Mouse (Mus musculus) hindbrain, embryonic 11.5 days (tissue): ENCODE measurements at regions not wholly inside any gene's neighbourhood (a gene's known extent, or its start where the extent isn't known, plus 50 kb on each side); places are given as distances from the start of the nearest gene placed in this dataset.

Experiments
- ATAC-seq: fragments of 200-750 bp; cut with Nextera tagmentation; 2 replicates; pipeline ENCODE4 v1.8.0; 2017; ENCODE audit warnings: mild to moderate bottlenecking, moderate TSS enrichment, moderate library complexity; ENCODE audit not compliant: low FRiP score
- DNase-seq: peaks from one replicate; pipeline ENCODE4 v3.0.0-alpha.2; 2015; ENCODE audit warnings: low spot score
- H3K27ac ChIP-seq: fragments of 300-500 bp; sonication (generic); 2 replicates; pipeline ENCODE4 v1.5.1; 2014; ENCODE audit warnings: mild to moderate bottlenecking, low read depth, low read length
- H3K27me3 ChIP-seq: fragments of 300-500 bp; sonication (generic); 2 replicates; pipeline ENCODE4 v1.6.1; 2014; ENCODE audit warnings: mild to moderate bottlenecking, low read length, moderate library complexity, mixed read lengths; ENCODE audit not compliant: control insufficient read depth, insufficient read depth
- H3K36me3 ChIP-seq: fragments of 300-500 bp; sonication (generic); 2 replicates; pipeline ENCODE4 v1.6.1; 2014; ENCODE audit warnings: mild to moderate bottlenecking, low read length, moderate library complexity, mixed read lengths; ENCODE audit not compliant: control insufficient read depth, insufficient read depth
- H3K4me1 ChIP-seq: fragments of 300-500 bp; sonication (generic); replicated peaks from 2 replicates; pipeline ENCODE4 v1.6.1; 2014; ENCODE audit warnings: low read length, mixed read lengths; ENCODE audit not compliant: control insufficient read depth, insufficient read depth
- H3K4me2 ChIP-seq: fragments of 300-500 bp; sonication (generic); replicated peaks from 2 replicates; pipeline ENCODE4 v1.6.1; 2014; ENCODE audit warnings: mild to moderate bottlenecking, low read depth, low read length
- H3K4me3 ChIP-seq: fragments of 300-500 bp; sonication (generic); 2 replicates; pipeline ENCODE4 v1.5.1; 2014; ENCODE audit warnings: low read depth, low read length
- H3K9ac ChIP-seq: fragments of 300-500 bp; sonication (generic); 2 replicates; pipeline ENCODE4 v1.6.1; 2014; ENCODE audit warnings: low read depth, low read length
- H3K9me3 ChIP-seq: fragments of 300-500 bp; sonication (generic); 2 replicates; pipeline ENCODE4 v1.6.1; 2016; ENCODE audit warnings: low read length; ENCODE audit not compliant: control insufficient read depth
- WGBS: fragments of 180-500 bp; shearing (Covaris S2); extraction: QIAGEN DNeasy Blood & Tissue Kit; methylation state at CpG from one replicate; pipeline ENCODE4 v1.1.7; 2014; 5-methylcytosine and 5-hydroxymethylcytosine counted together

DNA sequence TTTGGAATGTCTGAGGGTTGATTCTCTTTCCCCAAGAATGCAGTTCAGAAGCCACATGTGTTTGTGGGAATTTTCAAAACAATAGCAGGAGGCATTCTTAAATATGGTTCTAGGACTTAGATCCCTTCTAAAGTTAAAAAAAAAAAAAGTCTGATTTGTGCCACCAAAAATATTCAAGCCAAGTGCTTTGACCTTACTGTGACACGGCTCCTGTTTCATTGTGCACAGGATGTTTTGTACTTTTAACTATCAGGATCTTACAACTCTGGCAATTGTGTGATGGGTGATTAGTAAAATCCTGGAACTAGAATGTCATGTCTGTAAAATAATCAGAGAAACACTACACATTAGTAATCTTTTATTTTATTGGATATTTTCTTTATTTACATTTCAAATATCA lies 359.5 kb downstream of the 1700129C05Rik start:
- Histone ChIP-seq H3K9me3 (no peaks in the 10 kb centered on the region), H3K27me3 (no peaks in the 10 kb centered on the region), H3K9ac (no peak overlapping the region), H3K36me3 (no peaks in the 10 kb centered on the region), H3K4me3 (no peak overlapping the region), H3K4me1 (no peaks in the 10 kb centered on the region), H3K27ac (no peak overlapping the region), H3K4me2 (no peak overlapping the region)
- 40% methylated on average over 1 of the region's 1 CpGs for WGBS
- ATAC-seq, result no peak
- no peak for DNase-seq

DNA sequence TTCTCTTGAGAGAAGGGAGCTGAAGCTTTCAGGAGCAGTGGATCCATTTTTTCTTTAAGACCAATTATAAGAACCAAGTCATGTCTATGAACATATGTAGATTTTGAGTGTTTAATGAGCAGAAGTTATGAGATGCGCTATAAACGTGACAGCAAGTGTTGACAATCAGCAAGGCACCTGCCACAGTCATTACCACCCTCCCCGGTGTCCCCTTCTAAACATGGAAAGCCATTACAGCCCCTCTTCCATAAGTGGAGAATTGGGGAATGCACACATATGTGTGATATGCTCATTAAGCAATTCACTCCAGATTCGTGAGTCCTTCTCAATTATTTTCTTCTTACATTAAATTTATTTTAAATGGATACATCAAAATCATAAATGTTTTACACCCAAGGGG lies 362.4 kb downstream of the 1700129C05Rik start:
- WGBS, result 82% methylated on average over 4 of the region's 4 CpGs

DNA sequence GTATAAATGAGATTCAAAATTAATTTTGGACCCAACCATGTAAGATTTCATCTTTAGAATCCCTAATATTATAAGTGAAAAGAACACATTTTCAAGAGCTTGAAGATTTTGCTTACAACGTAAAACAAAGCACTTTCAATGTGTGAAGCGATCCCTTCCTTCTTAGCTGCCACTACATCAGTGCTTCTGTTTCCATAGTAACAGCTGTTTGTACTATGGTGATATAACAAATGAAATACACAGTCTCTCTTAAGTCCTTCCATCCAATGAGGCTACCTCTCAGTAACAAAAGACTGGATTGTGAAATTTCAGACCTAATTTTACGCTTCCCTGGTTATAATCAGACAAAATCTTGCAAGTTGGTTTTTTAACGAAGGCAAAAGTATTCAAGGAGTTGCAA lies 364.0 kb downstream of the 1700129C05Rik start:
- ATAC-seq (no peak), DNase-seq (no peak)
- Histone ChIP-seq H3K9me3 (no peaks in the 10 kb centered on the region), H3K4me1 (no peaks in the 10 kb centered on the region), H3K4me3 (no peak overlapping the region), H3K36me3 (no peaks in the 10 kb centered on the region), H3K27ac (no peak overlapping the region), H3K4me2 (no peak overlapping the region), H3K27me3 (no peaks in the 10 kb centered on the region), H3K9ac (no peak overlapping the region)
- WGBS, result 68% methylated on average over 4 of the region's 4 CpGs

More for the DNA sequence above, 362.4 kb downstream of the 1700129C05Rik start:
- no peak overlapping the region for H3K4me2 ChIP-seq
- ATAC-seq, result no peak
- H3K9me3 ChIP-seq, result no peaks in the 10 kb centered on the region
- no peaks in the 10 kb centered on the region for H3K36me3 ChIP-seq
- no peaks in the 10 kb centered on the region for H3K27me3 ChIP-seq
- H3K4me1 ChIP-seq, result no peaks in the 10 kb centered on the region
- no peak overlapping the region for H3K4me3 ChIP-seq
- H3K27ac ChIP-seq, result no peak overlapping the region
- H3K9ac ChIP-seq, result no peak overlapping the region
- DNase-seq, result no peak

DNA sequence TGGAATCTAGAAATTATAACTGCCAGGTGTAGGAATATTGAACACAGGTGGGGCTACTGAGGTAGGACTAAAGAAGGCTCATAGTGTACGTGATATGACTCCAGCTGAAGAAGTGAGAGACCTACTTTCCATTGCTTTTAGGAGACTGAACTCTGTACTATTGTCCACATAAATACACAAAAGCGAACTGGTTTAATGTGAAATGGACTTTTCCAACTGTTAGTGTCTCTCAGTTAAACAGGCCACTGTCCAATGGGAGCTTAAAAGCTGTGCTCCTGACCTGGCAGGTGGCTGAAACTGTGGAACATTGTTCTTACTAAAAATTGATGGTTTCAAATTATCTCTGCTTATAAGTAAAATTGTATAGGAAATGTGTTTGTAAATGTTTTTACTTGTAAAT lies 381.4 kb downstream of the 1700129C05Rik start:
- H3K9me3 ChIP-seq, result no peaks in the 10 kb centered on the region
- WGBS, result 93% methylated on average over 2 of the region's 2 CpGs
- no peak for ATAC-seq

DNA sequence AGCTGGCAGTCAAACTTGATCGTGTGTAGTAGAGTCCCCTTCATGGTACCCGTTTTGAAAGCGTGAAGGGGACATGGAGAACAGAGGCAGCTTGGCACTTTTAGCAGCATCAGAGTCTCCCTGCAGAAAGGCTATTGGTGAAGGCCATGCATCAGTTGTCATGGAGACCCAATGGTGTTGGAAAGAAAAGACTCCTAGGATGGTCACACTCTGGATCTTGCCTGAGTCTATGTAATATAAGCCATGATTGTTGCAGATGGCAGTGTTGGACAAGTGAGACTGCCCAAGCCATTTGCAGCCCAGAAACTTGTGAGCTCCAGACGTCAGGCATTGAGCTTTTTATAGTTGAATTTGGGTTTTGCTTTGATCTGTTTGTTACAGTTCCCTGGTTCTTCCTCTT lies 382.9 kb downstream of the 1700129C05Rik start:
- H3K4me2 ChIP-seq, result no peak overlapping the region
- no peak overlapping the region for H3K9ac ChIP-seq
- H3K27me3 ChIP-seq, result no peaks in the 10 kb centered on the region
- H3K36me3 ChIP-seq, result no peaks in the 10 kb centered on the region
- no peak overlapping the region for H3K4me3 ChIP-seq
- DNase-seq (no peak), ATAC-seq (no peak)
- WGBS, result 85% methylated on average over 4 of the region's 4 CpGs
- H3K9me3 ChIP-seq, result no peaks in the 10 kb centered on the region
- no peak overlapping the region for H3K27ac ChIP-seq
- no peaks in the 10 kb centered on the region for H3K4me1 ChIP-seq

More for the DNA sequence above, 381.4 kb downstream of the 1700129C05Rik start:
- DNase-seq, result no peak
- H3K4me3 ChIP-seq, result no peak overlapping the region
- no peak overlapping the region for H3K4me2 ChIP-seq
- no peaks in the 10 kb centered on the region for H3K4me1 ChIP-seq
- H3K9ac ChIP-seq, result no peak overlapping the region
- no peaks in the 10 kb centered on the region for H3K27me3 ChIP-seq
- H3K36me3 ChIP-seq, result no peaks in the 10 kb centered on the region
- no peak overlapping the region for H3K27ac ChIP-seq

DNA sequence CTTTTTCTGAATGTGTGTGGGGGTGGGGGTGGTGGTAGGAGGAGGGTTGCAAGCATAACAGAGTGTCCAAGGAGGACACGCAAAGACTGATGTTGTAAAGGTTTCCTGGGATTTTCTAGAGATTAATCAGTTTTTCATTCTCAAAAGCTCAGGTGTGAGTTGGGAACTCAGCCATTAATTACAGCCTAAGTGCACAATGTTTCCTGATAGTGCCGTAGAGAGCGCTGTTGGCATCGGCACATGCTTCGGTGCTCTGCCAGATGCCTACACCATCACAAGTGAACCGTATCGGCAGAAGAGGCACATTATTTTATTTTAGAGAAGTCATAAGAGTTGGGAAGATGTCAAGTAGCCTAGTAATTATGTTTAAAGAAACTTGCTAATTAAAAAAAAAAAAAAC lies 388.9 kb downstream of the 1700129C05Rik start:
- no peak overlapping the region for H3K4me2 ChIP-seq
- H3K4me1 ChIP-seq, result no peaks in the 10 kb centered on the region
- no peak for DNase-seq
- H3K36me3 ChIP-seq, result no peaks in the 10 kb centered on the region
- 92% methylated on average over 7 of the region's 7 CpGs for WGBS
- no peak for ATAC-seq
- no peak overlapping the region for H3K27ac ChIP-seq
- H3K9ac ChIP-seq, result no peak overlapping the region
- no peak overlapping the region for H3K4me3 ChIP-seq
- no peaks in the 10 kb centered on the region for H3K9me3 ChIP-seq
- no peaks in the 10 kb centered on the region for H3K27me3 ChIP-seq

DNA sequence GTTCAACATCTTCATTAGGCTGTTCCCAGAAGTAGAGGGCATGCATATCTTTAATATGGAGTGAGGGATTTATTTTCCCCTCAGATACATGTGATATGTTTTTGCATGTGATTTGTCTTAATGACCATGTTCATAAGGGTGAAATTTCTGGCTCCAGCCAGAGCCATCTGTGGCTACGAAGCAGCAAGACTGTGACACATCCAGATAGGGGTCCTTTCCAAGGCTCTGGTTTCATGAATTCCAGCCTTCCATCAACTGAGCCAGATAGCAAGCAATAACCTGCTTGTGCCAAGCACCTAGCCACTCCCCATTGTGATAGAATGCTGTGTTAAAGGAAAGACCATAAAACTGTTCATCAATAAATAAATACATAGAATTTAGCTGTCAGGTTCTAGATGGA lies 389.6 kb downstream of the 1700129C05Rik start:
- H3K9me3 ChIP-seq, result no peaks in the 10 kb centered on the region
- no peak overlapping the region for H3K4me3 ChIP-seq
- no peak for ATAC-seq
- no peak overlapping the region for H3K4me2 ChIP-seq
- WGBS, result 87% methylated on average over 1 of the region's 1 CpGs
- no peaks in the 10 kb centered on the region for H3K4me1 ChIP-seq
- H3K36me3 ChIP-seq, result no peaks in the 10 kb centered on the region
- no peak overlapping the region for H3K9ac ChIP-seq
- no peak for DNase-seq
- H3K27me3 ChIP-seq, result no peaks in the 10 kb centered on the region
- H3K27ac ChIP-seq, result no peak overlapping the region

DNA sequence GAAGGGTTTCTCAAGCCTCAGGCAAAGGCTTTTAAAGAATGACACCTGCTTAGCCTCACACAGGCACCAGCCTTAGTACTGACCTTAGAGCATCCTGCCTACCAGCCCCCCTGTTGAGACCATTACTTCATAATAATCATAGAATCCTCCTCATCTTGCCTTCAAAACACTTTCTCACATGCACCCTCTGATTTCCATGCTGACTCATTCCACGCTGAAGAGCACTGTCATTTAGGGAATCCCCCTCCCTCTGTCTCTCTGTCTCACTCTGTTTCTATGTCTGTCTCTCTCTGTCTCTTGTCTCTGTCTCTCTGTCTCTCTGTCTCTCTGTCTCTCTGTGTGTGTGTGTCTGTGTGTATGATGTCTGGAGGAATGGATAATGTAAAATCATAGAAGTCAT lies 416.3 kb downstream of the 1700129C05Rik start:
- Histone ChIP-seq H3K36me3 (no peaks in the 10 kb centered on the region), H3K4me3 (no peak overlapping the region), H3K27me3 (no peaks in the 10 kb centered on the region), H3K4me2 (no peak overlapping the region), H3K9me3 (no peaks in the 10 kb centered on the region), H3K4me1 (no peaks in the 10 kb centered on the region), H3K9ac (no peak overlapping the region), H3K27ac (no peak overlapping the region)
- ATAC-seq (no peak), DNase-seq (no peak)
- WGBS, result 74% methylated on average over 1 of the region's 1 CpGs

DNA sequence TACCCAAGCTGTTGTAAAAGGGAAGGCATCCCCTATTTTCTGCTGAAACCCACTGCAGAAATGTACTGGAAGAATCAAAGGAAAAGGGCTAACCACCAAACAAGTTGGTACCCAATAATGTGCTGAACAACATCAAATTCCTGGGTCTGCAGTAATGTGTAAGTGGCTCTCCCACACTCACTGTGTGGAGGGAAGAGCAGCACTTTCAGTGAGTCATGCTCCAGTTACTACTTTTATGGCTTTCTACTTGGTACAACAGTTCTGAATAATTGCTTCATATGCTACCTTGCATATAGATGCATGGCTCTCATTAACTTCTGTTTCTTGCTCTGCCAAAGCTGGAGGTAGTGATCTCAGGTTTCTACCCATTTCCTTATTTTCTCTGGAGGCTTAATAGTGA lies 427.8 kb downstream of the 1700129C05Rik start:
- Histone ChIP-seq H3K4me1 (no peaks in the 10 kb centered on the region), H3K36me3 (no peaks in the 10 kb centered on the region), H3K27me3 (no peaks in the 10 kb centered on the region), H3K27ac (no peak overlapping the region), H3K9ac (no peak overlapping the region), H3K4me2 (no peak overlapping the region), H3K4me3 (no peak overlapping the region), H3K9me3 (no peaks in the 10 kb centered on the region)
- DNase-seq, result no peak
- no peak for ATAC-seq
